ENCODE assay signal across 8 mouse cellular contexts in the genomic region with DNA sequence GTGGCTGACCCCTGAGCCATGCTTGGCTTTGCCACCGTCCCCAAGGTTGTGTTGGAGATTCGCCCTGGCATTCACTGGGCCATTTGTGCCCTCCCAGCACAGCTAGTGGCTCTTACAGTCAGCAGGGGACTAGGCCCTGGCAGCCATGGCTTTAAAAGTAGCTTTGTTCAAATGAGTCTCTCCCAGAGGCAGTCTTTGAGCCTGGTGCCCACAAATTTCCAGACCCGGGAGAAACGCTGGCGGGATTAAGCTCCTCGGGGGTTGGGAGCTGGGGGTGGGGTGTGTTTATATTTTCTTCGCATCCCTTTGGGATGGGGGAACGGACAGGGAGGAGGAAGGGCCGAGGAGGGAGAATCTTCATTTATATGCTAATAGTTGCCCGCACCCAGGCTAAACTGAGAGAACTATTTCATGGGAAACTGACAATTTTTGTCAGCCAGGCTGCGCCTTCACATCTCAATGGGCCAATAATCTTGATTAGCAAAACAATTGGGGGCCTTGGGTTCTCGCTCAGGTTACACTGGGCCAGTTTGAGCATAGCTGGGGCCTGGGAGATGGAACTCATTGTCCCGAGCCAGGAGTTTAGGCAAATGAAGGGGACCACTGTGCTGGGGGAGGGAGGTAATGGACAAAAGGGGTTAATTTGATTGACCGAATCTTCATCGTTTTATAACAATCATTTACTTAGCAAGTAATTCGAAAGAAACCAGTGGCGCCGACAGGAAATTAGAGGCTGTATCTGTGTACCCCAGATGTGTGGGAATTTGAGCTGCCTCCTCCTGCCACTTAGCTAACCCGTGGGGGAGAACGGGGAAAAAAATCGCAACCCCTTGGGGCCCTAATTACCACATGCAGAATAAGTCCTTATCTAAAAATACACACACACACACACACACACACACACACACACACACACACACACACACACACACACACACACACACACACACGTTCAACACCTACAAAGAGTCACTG.
DNase-seq lines count a peak whose midpoint lies in the region; ATAC-seq and TF ChIP-seq lines count a peak whose summit lies in the region.

No protein-coding gene starts in this region.

- no peaks in the 10 kb centered on the region for H3K4me1 ChIP-seq in intestine, postnatal 0 days (replicated peaks; ENCODE audit: control insufficient read depth, insufficient read depth, low read length)
- H3K4me1 ChIP-seq in olfactory bulb, adult 2 months (ENCODE audit: control insufficient read depth, insufficient read depth, low read length), result peaks cover 15% of the 10 kb centered on the region

- no peaks in the 10 kb centered on the region for H3K36me3 ChIP-seq in intestine, postnatal 0 days (ENCODE audit: control insufficient read depth, insufficient read depth)

- H3K9me3 ChIP-seq in intestine, postnatal 0 days (ENCODE audit: control insufficient read depth), result no peaks in the 10 kb centered on the region

- H3K9ac ChIP-seq in intestine, postnatal 0 days (ENCODE audit: low read depth, low read length), result no peak overlapping the region; the same call in 1 of the 2 replicates

- DNase-seq in adrenal gland, postnatal 10 days, result peak; percentile 9
- DNase-seq in adrenal gland, adult 8-10 months, result no peak
- DNase-seq in right cerebral cortex, postnatal 10 days (ENCODE audit: low spot score in 2 of 2), result peak; percentile 50 to 57
- no peak for DNase-seq in right cerebral cortex, postnatal 36 days (ENCODE audit: low spot score in 2 of 2)
- DNase-seq in testis, postnatal 14 days (ENCODE audit: low spot score), result no peak

- H3K4me2 ChIP-seq in intestine, postnatal 0 days (replicated peaks; ENCODE audit: low read depth), result peak overlapping the region; percentile 76

- peaks cover 5% of the 10 kb centered on the region; the same call in 1 of the 2 replicates for H3K27me3 ChIP-seq in intestine, postnatal 0 days (replicated peaks; ENCODE audit: control insufficient read depth, insufficient read depth, low read length)

- H3K4me3 ChIP-seq in intestine, postnatal 0 days (ENCODE audit: low read depth, low read length), result peak overlapping the region; percentile 37
- H3K4me3 ChIP-seq in olfactory bulb, adult 2 months (ENCODE audit: insufficient read depth, low read depth, low read length), result peak overlapping the region; percentile 36; the same call in 1 of the 2 replicates

- TF ChIP-seq POLR2A in olfactory bulb, adult 2 months (IDR thresholded peaks at IDR 0.05; ENCODE audit: insufficient read depth, low read depth, low read length), result no peak

- no peak for ATAC-seq in intestine, postnatal 0 days
- no peak for ATAC-seq in CD4-positive, CD25-positive, alpha-beta regulatory T cell, adult 4 months

- WGBS in intestine, postnatal 0 days, result 46% methylated on average over 22 of the region's 22 CpGs
- 32% methylated on average over 22 of the region's 22 CpGs for WGBS in olfactory bulb, adult 2 months

- TF ChIP-seq CTCF in intestine, postnatal 0 days (IDR thresholded peaks at IDR 0.05; ENCODE audit: low read depth), result no peak
- TF ChIP-seq CTCF in olfactory bulb, adult 2 months (IDR thresholded peaks at IDR 0.05; ENCODE audit: insufficient read depth, low read depth, low read length), result no peak

- H3K27ac ChIP-seq in intestine, postnatal 0 days (ENCODE audit: low read depth, low read length), result no peak overlapping the region
- peak overlapping the region; percentile 79 for H3K27ac ChIP-seq in olfactory bulb, adult 2 months (ENCODE audit: insufficient read depth, low read depth, low read length)

Comparison
In these comparisons a context has a peak if more than half of its experiments do, and no peak if none do; other contexts are left out.
1. DNase-seq: peak in adrenal gland, postnatal 10 days (single experiment) and right cerebral cortex, postnatal 10 days (2 of 2); none in adrenal gland, adult 8-10 months (single experiment), right cerebral cortex, postnatal 36 days (0 of 2) and testis, postnatal 14 days (single experiment).